Mouse (Mus musculus): ENCODE data around the gene Wnt1.
A peak's percentile ranks its signal among the peaks of the same experiment; 100 is the strongest.
"Not testable (repeated sequence)": the region's sequence is repeated elsewhere in the genome, so short reads cannot be mapped to it uniquely, and the experiment has no call there.

Wnt1 gene

GRCm38 (mm10) chr15:98805324-98806040 is 15.8 kb downstream of the Wnt1 start:
- no peak for DNase-seq (ENCODE audit: low read depth, low spot score)

DNA sequence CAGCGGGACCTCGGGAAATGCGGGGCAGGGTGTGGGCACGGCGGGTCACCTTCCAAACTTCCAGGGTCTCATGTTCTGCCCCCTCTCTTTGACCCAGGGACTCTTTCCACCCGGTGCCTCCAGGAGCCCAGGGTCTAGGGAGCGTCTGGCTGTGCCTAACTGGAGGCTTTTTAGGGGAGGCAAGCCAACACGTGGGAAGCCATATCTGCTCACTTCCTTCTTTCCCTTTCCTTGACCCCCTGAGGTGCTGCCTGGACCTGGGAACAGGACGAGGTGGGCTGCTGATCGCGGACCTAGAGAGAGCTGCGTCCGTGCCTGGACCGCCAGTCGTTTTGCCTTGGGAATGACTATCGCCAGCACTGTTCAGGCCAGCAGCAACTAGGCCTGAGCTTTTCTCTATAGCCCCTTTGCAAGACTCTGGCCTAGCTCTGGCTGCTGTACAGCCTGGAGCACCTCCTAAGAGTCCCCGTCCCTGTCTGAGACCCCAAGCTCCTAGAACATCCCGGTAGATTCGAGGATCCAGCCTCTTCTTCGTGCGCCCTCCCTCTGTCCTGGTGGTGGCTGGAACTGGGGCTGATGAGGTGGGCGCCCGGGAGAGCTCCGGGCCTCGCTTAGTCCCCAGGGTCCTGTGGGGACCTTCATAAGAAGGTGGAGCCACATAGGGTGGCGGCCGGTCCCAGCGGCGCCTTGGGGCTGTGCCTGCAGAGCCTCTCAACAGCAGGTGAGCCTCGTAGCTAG is 16.6 kb downstream of the Wnt1 start:
- DNase-seq (ENCODE audit: low read depth, low spot score): no peak

DNA sequence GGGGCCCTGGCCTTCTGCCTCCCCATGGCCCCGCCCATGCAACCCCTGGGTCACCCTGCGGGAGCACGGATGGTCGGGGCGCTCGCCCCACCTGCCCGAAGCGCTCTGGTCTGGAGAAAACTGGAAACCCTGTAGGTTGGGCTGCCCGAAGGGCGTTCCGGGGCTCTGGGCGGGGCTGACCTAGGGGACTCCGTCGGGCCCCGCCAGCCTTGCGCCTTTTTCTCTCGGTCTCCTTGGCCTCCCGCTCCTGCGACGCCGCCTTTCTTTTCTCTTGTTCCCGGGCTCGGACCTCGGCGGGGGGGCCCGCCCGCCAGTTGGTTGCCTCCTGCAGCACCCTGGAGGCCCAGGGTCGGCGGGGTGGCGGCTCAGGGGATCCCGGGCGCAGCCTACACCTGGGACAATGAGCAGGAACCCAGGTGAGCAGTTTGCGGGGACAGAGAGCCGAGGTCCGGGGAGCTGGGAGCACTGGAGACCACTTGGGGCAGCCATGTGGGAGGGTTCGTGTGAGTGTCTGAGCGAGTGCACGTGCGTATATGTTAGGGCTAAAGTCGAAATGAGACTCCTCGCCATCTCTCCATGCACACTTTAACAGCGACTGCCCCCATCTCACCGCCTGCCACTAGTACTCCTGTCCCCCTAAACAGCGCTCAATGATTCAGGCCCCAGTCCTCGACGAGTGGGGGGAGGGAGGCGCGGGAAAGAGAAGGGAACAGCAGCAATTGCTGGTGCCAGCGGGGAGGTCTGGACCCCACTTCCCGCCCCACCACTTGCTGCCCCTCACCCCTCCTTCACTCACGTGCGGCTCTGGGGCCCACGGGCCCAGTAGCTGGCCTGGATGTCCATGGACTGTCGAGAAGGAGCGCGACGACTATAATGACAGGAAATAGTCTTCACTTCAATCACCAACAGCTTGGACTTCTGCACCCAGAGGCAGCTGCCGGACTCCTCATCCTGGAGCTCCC is 17.4 kb downstream of the Wnt1 start:
- no peak for DNase-seq (ENCODE audit: low read depth, low spot score)

DNA sequence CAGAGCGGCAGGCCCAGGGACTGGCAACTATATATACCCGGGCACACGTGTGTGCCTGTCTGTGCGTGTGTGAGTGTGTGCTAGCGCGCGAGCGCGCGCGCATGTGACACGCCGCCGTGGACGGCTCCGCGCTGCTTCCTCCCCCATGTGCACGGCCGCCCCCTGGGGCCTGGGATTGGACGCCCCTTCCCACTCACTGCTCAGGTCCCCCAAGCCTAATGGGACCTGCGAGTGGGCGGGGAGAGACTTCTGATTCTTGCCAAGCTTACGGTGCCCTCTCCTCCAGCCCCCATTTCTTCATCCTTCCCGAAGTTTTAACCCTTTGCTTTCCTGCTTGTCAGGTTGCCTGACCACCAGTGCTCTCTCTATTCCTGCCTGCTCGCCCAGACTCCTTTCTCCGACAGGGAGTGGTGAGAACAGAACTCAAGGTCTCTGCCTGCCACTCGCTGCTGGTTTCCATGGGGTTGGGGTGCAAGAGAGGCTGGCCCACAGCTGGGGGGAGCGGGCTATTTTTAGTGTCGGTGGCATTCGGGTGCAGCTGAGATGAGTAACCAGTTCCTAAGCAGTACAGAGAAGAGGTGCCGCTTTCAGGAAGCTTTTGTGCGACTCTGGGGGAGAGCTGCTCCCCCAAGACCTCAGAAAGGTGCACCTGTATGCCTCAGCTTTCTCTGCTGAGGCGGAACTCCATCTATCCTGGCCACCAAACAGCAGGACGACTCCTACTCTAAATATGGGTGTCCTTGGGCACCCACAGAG is 18.4 kb downstream of the Wnt1 start:
- no peak for DNase-seq (ENCODE audit: low read depth, low spot score)

- DNase-seq (ENCODE audit: low read depth, low spot score): no peak
These were observed 19.0 kb downstream of the Wnt1 start for GRCm38 (mm10) chr15:98808651-98809134.

GRCm38 (mm10) chr15:98809390-98809789 is 19.7 kb downstream of the Wnt1 start, which contains the start of gene Ddn:
TSS of gene Ddn (minus strand) at chr15:98809490.
- DNase-seq (ENCODE audit: low read depth, low spot score): no peak

GRCm38 (mm10) chr15:98810212-98810611 is 20.6 kb downstream of the Wnt1 start:
- DNase-seq (ENCODE audit: low read depth, low spot score): not testable (repeated sequence)

DNA sequence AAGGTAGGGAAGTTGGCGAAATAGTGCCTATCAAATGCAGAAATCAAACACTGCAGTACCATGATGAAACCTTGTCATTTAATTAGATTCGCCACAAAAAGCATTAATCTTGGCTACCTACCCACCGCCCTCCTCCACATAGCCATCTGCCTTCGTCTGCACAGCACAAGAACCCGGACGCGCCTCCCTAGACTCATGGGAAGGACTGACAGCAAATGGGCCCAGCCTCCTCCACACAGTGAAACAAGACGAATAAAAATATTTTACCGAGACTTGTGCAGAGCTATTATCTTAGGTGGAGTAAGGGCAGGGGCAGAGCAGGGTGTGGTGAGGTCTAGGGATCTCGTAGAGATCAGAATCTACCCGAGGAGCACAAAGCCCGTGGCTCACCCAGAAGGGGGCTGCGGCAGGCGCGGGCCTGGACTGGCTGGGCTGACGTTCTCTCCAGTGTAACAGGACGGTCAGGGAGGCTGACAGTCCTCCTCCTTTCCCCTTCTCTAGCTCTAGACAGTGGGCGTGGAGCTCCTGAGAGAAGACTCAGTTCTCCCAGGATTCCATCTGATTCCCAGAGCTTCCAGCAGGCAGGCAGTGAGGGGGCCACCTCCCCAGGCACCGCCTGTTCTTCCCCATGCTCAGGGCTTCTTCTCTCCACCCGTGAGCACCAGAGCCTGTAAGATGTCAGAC is 23.2 kb downstream of the Wnt1 start:
- no peak for DNase-seq (ENCODE audit: low read depth, low spot score)

DNA sequence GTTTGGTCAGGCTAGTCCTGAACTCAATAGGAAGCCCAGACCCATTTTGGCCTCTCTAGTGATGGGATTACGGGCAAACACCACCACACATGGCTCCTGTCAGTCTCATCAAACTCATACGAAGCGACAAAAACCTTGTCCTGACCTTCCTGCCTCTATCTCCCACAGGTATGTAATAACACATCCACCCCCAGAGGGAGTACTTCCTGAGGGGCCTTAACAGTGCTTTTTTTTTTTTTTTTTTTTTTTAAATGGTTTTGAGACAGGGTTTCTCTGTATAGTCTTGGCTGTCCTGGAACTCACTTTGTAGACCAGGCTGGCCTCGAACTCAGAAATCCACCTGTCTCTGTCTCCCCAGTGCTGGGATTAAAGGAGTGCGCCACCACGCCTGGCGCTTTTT is 28.5 kb downstream of the Wnt1 start:
- DNase-seq (ENCODE audit: low read depth, low spot score): no peak

- DNase-seq (ENCODE audit: low read depth, low spot score): no peak
These were observed 31.3 kb downstream of the Wnt1 start for GRCm38 (mm10) chr15:98820937-98821336.

GRCm38 (mm10) chr15:98821403-98821802 is 31.7 kb downstream of the Wnt1 start:
- DNase-seq (ENCODE audit: low read depth, low spot score): peak; percentile 62

- DNase-seq (ENCODE audit: low read depth, low spot score): no peak
These were observed 32.5 kb downstream of the Wnt1 start for GRCm38 (mm10) chr15:98822147-98822546.

DNA sequence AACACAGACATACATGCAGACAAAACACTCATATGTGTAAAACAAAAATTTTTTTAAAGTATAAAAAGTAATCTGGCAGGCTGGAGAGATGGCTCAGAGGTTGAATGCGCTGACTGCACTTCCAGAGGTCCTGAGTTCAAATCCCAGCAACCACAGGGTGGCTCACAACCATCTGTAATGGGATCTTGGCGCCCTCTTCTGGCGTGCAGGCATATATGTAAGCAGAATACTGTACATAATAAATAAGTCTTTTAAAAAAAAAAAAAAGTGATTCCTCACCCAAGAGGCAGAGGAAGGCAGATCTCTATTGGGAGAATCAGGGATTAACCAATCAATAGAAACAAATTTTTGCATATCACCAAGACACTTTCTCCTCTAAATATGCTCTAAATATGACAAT is 33.8 kb downstream of the Wnt1 start:
- DNase-seq (ENCODE audit: low read depth, low spot score): peak; percentile 56

DNA sequence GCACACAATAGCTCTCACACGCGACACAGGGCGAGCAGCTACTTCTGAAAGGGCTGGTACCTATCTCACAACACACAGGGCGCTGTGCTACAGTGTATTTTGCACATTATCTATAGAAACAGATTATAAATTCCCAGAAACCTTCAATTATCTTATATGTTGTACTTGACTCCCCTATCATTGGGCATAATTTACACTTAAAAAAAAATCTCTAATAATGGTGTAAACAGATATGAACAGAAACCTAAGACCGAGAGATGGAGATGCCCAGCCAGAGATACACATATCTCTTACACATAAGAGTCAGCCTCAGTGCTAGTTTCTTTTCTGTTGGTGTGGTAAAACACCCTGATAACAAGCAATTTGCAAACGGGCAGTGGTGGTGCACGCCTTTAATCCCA is 38.0 kb downstream of the Wnt1 start:
- DNase-seq (ENCODE audit: low read depth, low spot score): no peak

- peak; percentile 95 for DNase-seq (ENCODE audit: low read depth, low spot score)
These were observed 41.4 kb downstream of the Wnt1 start, which contains the start of gene Prkag1 for GRCm38 (mm10) chr15:98830736-98831683. TSS of gene Prkag1 (minus strand) at chr15:98831521.

DNA sequence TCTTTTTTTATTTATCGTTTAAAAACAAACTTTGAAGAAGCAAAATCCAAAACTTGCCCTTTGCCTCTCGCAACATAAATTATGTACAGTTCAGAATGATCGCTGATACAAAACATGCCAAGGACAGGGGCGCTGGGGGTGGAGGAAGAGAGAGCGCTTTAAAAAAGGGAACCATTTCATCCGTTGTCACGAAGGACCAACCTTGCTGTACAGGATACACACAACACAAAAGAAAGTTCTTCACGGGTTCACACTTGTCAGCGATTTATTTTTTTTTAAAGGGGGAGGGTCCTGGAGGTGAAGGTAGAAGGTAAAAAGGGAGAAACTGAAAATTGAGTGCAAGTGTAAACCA is 42.0 kb downstream of the Wnt1 start:
- DNase-seq (ENCODE audit: low read depth, low spot score): no peak

- peak; percentile 59 for DNase-seq (ENCODE audit: low read depth, low spot score)
These were observed 42.8 kb downstream of the Wnt1 start for GRCm38 (mm10) chr15:98832161-98833058.

- DNase-seq (ENCODE audit: low read depth, low spot score): no peak
These were observed 43.6 kb downstream of the Wnt1 start for GRCm38 (mm10) chr15:98833281-98833680.
